Mouse (Mus musculus) yolk sac, embryonic 10.5 days (tissue): Measurements from ENCODE around the gene Plcb2.

Experiments
- DNase-seq: peaks from one replicate; pipeline ENCODE4 v3.0.0-alpha.2; 2017; ENCODE audit warnings: low spot score

Gene Plcb2

DNA sequence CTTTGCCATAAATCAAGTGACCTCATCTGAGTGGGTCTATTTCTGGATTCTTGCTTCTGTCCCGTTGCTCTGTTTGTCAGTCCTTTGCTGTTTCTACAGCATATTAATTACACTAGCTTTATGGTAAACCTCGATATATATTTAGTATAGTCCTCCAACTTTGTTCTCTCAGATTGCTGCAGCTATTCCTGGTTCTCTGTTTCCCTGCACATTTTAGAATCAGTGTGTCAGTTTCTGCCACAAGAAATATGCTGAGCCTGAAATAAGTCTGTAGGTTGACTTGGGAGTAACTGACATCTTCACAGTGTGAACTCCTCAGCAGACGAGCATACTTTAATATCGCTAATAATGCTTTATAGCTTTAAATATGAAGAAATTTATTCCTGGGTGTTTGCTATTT, 43.1 kb downstream of the Plcb2 start:
- DNase-seq: no peak

DNA sequence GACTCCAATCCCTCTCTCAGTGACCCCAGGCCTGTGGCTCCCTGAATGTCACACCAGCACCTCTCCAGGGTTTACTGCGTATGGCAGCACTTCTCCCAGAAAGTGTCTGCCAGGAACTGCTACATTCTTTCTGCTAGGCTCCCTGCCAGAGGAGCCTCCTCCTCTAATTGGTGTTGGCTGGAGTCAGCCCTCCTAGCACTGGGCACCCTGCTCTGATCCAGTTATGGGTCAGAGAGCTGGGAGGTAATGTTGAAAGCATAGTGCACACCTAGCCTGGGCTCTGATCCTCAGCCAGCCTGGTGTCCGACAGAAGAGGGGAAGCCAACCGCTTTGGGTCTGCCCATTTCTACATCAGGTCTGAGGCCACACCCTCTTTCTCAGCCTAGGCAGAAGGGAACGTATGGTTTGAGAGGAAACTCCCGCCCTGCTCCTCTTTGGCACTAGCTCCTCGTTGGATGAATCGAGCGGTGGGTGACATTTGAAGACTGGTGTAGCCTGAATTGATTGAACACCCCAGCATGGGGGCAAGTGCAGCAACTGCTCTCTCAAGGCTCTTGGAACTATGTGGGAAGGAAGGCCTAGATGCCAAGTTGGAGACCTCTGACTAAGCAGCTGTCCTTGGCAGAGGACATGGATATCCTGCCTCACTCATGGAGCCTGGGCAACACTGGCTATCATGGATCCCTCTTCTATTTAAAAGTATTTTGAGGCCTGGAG, 45.5 kb downstream of the Plcb2 start:
- no peak for DNase-seq

DNA sequence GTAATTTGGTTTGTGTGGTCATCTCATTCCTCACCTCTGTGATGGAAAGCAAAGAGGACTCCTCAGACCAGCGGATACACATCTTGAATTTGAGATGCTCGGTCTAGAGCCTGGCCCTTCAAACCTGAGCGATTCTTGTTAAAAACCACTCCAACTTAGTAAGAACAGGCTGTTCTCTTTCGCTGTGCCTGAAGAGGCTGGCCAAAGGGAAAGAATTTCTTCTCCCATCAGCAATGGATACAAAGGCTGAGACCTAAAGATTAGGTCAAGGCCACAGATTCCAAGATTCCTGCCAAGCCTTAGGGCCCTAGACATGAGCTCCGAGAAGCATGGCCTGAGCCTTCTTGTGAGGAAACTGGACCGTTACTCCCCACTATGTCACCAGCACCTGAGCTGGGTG, 47.3 kb downstream of the Plcb2 start:
- no peak for DNase-seq

DNA sequence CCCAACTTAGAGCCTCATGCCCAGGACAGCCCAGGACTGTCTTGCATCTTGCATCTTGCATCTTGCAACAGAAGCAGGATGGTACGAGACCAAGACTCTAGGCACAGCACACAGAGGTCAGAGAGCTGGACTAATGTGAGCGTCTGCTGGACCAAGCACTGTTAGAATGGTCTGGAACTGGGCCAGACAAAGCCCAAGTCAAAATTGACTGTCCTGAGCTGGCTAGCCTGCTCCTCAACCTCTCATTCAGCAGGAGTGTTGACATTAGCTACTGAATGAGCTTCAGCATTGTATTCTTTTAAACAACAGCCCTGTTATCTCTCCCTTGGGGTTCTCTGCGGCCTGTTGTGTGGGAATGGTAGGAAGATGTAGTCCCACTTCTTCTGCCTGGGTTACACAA, 48.7 kb downstream of the Plcb2 start:
- no peak for DNase-seq

DNA sequence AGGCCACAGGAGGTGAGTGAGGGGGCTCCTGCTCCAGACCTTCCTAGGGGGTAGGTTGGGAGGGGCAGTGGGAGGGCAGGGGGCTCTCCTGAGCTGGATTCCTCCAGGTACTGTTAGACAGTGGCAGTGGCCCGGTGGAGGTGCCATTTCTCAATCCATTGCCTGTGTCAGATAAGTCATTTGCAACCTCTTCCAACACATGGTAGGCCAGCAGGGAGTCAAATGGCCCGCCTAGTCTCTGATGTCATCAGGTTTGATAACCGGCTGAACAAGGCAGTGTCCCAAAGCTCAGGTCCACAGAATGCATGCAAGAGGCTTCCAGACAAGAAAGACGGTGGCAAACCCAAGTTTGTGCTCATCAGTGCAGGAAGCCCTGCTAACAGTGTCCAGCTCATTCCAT, 50.4 kb downstream of the Plcb2 start:
- DNase-seq: peak; percentile 70

DNA sequence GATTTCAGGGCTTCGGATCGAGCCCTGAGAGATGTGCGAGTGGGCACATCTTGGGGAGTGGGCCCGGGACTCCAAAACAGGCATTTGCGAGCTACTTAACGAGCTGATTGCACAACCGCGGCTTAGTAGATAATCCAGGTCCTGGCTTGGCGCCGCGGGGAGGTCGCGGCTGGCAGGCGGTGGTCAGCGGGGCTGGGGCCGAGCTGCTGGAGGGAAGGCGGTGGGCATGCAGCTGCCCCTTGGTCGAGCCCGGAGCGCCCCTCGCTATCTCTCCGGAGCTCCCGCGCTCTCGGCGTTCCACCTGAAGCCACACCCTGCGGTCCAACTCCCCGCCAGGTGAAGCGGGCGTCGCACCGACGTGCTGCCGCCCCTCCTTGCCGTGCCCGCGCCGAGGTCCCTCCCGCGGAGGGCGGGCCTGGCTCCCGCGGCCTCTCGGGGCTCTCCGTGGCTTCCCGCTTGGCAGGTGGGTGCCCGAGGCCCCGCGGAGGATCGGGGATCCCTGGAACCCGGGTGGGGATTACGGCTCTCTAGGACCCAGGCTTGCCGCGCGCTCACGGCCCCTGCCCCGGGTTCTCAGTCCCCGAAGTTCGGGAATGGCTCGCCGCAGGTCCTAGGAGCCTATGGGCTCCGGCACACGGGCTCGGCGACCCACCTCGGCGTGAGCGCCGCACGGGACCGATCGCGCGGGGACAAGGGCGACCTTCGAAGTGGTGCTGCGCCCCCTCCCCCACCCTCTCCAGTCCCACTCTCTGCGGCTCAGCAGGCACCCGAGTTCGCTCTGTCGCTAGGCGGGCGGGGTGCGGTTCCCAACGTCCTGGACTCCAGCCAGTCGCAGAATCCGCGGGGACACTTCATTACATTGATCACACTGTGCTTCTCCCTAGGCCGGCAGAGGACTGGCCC, 51.1 kb downstream of the Plcb2 start:
- peak; percentile 46 for DNase-seq

DNA sequence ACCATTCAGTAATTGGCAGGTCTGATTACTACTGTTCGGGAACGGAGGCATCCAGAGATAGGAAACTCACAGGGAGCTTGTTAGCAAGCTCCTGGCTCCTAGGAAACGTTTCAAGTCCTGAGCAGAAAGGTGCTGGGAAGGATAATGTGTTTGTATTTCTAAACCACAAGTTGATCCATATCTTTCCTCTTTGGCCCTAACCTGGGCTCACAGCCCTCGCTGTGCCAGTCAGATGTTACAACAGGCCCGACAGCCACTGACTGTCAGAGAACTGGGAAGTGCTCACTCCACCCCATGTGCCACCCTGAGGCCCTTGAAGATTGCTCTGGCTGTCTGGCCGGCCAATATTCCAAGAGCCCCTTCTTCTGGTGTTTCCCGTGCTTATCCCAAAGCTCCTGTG, 53.7 kb downstream of the Plcb2 start:
- no peak for DNase-seq

DNA sequence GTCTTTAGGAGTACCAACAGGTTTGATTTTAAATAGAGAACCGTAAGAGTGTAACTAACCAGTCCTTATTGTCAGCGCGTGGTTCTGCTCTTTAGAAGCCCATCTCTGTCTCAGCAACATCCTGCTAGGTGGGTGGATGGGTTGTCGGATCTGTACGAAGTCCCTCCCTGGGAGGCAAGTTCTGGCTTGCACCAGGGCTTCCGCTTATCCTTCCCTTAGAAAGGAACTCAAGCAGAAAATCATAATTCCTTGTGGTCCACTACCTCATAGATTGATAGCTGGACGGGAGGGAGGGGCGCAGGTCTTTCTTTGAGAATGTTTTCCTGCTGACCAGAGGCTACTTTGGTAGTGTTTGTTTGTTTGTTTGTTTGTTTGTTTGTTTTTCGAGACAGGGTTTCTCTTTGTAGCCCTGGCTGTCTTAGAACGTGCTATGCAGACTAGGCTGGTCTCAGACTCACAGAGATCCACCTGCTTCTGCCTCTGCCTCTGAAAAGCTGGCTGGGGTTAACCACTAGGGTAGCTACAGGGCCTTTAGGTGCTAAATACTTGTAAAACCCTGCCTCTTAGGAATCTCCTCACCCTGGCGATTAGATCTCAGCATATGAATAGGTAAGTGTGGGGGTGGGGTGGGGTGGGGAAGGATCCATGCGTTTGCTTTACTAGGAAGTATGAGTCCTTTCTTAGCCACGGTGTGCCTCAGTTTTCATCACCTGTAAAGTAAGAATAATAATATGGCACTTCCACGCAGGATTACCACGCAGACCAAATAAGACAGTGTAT, 54.4 kb downstream of the Plcb2 start:
- no peak for DNase-seq

DNA sequence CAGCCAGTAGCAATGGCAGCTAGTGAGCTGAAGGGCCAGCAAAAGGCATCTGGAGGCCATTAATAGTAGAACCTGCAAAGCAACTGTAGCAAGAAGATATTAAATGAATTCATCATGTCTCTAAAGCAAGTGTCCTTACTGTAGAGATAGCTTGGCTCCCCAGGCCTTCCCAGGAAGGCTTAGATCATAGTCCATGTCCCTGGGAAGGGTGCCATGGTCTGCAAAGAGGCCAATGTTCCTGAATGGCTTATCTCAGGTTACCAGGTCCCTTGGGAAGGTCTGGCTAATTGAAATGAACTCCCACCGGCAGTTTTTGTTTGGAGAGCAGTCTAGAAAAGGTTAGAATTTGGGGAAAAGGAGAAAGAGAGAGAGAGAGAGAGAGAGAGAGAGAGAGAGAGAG, 56.5 kb downstream of the Plcb2 start:
- no peak for DNase-seq

DNA sequence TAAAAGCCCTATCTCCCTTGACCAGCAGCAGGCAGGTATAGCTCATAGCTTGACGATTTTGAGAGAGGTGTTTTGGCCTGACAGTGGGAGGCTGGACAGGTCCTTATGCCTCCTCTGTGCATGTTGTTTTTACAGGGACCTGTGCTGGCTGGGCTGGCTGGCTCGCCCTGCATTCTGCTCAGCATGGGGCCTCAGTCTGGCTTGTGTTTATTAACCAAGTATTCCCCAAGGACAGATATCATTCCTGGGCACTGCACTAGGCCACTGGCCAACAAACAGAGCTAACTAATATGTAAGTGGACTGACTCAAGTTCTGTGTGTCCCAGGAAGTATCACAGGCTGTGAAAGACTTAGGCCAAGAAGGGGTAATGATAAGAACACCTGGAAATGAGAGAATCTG, 58.5 kb downstream of the Plcb2 start:
- DNase-seq: no peak

DNA sequence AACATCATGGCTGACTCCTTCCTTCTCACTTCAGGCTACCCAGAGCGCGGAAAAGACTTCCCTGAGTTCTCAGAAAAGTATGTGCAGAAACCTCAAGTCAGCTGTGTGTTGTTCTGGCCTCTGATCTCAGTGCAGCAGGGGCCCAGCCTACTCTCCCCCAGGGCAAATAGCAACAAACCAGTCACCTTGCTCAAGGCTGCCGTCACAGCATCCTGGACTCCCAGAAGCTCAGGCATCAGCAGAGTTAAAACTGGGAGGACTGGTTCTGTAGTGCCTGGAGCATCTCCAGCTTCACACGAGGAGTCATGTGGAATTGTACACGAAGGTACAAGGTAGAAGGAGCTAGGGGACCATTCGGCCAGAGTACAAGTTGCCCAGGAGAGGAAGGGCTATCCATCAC, 59.0 kb downstream of the Plcb2 start:
- DNase-seq: no peak

DNA sequence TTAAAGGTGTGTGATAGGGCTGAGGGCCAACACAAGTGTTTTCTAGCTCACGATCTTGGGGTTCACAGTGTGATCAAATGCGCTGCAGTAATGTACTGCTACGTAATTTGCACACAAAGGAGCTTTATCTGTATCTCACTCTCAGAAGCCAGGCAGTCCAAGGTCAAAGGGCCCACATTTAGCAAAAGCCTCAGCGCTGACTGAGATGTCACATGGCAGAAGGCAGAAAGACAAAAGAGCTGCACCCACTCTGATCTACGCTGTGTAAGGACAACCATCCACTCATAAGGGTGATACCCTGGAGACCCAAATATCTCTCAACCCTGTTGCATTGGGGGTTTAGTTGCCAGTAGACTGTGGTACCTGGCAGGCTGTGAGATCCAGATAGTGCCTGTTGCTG, 61.1 kb downstream of the Plcb2 start:
- no peak for DNase-seq

DNA sequence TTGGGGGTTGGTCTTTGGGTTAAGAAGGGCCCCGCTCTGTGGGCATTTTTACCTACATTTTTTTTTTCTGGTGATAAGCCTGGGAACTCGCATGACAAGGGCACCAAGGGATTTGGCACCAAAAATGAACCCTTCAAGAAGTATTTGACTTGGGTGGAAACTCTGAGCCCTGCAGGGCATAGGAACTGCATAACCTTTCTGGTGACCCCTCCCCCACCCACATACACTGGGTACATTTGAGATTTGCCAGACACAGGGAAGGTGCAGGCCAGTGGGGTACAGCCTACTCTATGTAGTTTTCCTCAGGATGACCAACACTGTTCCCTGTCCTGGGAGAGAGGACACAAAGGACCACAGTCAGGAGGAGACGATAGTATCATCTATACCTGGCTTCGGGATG, 62.6 kb downstream of the Plcb2 start:
- no peak for DNase-seq

DNA sequence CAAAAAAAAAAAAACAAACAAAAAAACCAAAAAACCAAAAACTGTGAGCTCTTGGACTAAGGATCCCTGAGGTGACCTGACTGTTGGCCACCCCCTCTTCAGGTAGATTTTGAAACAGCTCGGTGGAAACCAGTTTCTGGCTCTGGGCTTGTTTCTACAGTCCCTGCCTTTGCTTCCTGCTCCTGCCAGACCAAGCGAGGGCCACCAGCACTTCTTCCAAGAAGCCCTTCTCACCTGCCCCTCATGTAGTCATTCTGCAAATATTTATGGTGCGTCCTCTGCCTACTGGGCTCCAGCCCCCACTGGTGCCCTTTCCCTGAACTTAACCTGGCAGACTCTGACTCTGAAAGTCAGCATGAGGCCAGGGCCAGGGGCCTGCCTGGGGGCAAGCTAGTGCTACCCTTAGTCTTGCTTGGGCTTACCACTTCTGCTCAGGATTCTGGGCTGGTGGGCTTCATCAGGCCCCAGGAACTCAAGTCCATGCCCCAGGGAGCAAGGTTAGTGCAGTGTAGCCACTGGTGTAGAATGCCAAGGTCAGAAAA, 63.2 kb downstream of the Plcb2 start:
- DNase-seq: no peak

DNA sequence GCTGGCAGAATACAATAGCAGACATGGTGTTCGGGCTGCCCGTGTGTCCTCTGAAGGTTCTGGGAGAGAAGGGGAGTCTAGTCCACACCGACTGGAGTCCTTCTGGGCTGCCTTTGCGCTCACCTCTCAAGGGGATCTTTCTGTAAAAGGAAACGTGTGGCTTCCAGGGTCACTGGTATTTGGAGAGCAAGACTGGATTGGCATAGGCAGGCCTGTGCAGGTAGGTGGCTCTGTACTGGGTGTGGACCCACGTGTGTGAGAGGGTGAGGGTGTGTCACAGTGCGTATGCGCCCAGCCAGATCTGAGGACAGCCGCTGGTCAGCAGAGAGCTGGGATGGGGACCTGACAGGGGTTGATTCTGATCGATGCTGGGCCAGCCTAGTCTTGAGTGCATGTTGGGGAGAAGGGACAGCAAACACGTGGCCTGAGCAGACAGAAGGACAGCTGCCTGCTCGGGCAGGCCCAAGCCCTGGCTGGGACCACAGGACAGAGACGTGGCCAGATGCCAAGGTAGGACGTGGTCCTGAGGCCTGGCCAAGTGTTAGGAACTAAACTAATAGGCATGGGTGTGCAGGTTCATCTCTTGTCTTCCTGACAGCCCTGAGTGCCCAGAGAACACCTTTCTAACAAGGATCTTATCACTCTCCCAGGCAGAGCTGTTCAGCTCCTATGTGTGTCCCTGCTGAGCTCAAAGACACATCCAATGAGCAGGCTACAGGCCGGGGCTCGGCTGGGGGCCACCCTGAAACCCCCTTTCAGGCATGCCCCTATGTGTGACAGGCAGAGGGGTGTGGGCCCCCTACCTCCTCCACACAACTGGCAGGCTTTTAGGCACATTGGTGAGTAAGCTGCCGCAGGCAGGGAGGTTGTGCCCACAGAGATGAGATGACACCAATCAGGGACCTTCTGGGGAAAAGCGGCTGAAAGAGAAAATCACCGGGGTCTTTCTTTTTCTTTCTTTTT, 64.2 kb downstream of the Plcb2 start:
- DNase-seq: no peak

DNA sequence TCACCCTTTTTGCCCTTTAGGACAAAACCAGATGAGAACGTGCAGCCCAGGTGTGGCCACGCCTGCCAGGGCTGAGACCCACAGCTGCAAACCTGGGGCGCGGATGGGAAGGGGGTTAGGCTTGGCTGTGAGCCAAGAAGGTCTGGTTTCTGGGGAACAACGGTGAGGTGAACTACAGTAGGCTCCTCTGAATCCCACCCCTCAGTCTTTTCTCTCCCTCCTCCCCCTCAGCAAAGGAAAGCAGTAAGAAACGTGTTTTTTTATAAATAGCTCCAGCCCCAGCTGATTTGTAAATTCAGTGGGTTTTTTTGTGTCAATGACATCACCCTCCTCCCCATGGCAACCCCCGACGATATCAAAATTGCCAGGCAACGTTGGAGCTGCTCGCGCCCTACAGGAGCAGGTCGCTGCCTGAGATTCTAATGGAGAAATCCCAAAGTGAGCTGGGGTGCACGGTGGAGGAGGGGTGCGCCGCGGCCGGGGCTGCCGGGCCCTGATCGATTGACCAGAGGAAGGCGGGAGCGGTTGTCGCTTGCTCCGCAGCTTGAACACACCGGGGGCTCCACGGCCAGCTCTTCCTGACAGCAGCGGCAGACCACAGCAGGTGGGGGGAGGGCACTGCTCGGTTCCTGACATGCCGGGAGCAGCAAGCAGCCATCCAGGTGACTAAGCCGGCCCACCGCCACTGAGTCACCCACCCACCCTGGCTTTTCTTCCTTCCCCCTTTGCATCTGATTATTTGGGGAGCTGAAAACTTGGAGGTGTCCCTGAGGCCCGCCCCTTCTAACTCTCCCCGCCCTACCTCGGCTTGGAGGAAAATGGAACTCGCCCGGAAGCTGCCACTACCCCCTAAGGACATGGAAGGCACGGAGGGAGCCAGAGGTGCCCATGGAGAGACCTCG, 65.1 kb downstream of the Plcb2 start, which contains the start of gene Pak6:
TSS of gene Pak6 (plus strand) at position 402 of the 902 bp plus-strand sequence.
- no peak for DNase-seq

DNA sequence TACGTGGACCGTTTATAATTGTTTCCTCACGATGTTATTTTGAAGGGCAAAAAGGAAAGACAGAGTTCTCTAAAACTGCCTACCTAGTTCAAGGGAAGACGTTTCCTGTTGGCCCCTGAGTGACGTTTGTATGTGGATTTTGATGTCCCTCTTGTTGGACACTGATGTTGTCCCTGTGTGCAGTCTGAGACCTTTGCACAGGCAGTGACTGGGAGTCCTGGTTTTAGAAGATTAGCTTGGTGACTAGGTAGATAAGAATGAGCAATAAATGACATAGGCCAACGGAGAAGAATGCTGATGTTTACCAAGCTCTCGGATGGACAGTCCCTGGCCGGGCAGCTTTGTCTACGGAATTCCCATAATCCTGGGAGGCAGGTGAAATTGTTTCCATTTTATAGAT, 66.3 kb downstream of the Plcb2 start:
- DNase-seq: peak; percentile 63

DNA sequence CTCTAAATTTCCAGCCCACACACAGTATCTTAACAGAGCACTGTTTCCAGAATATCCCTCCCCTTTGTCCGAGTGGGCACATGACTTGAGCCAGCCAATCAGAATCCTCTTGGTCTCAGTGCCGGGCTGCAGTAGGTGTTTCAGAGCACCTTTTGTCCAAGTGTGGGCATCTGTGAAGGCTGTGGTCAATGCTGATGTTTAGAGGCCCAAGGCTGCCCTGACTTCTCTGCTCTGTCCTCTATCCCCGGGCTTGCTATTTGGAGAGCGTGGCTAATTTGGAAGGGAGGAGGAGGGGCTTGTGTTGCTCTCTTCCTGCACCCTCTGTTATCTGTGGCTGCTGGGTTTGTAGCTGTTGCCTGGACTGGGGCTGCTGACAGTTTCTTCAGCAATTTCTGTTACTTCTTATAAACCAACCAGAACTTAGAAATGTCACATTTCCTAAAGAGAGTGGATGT, 68.2 kb downstream of the Plcb2 start:
- DNase-seq: peak; percentile 74

DNA sequence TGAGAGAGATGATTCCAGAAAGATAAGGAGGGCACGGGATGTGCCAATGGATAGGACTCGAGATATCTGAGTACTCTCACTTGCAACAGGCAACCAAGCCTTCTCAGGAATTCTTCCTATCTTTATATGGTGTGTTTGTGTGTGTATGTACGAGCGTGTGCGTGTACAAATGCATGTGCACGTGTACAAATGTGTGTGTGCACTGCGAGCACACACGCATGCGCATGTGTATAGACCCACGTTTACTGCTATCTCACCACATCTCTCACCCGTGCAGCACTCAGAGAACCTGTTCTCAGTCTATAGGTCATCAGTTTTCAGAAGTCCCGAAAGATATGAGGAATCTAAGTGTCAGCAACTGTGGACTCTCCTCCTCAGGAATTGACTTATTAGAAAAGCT, 68.7 kb downstream of the Plcb2 start:
- DNase-seq: no peak

DNA sequence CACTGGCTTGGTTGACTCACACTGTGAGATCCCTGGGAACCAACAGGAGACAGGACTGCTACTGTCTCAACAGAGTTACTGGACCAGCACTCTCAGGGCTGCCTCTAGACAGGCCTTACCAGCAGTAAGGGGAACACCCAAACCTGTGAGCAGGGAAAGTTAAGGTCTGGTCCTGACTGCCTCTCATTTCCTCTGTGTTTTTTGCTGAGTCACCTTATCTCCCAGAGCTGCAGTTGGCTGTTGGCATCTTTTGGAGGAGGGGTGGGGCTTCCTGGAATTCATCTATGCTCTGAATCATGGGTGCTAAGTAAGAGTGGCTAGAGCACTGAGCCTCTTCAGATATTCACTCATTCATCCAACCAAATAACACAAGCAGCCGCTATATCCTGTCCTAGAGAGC, 69.2 kb downstream of the Plcb2 start:
- peak; percentile 72 for DNase-seq
